Mouse (Mus musculus) midbrain, embryonic 11.5 days (tissue): Measurements from ENCODE around the gene Mrpl43. TPM values are rescaled to one million over a fixed set of nuclear protein-coding genes. Genes with fewer than 3 reads are reported as not detected.

Source experiments
- ATAC-seq: fragments of 200-750 bp; cut with Nextera tagmentation; 2 replicates; pipeline ENCODE4 v1.8.0; 2017; ENCODE audit warnings: moderate TSS enrichment, moderate library complexity; ENCODE audit not compliant: low FRiP score
- DNase-seq: peaks from one replicate; pipeline ENCODE4 v3.0.0; 2015; ENCODE audit warnings: low spot score; ENCODE audit errors: missing footprints
- H3K27ac ChIP-seq: fragments of 300-500 bp; sonication (generic); 2 replicates; pipeline ENCODE4 v1.5.1; 2014; ENCODE audit warnings: low read depth, low read length
- H3K27me3 ChIP-seq: fragments of 300-500 bp; sonication (generic); 2 replicates; pipeline ENCODE4 v1.6.1; 2014; ENCODE audit warnings: mild to moderate bottlenecking, low read length, moderate library complexity, mixed read lengths; ENCODE audit not compliant: control insufficient read depth, insufficient read depth
- H3K36me3 ChIP-seq: fragments of 300-500 bp; sonication (generic); 2 replicates; pipeline ENCODE4 v1.6.1; 2014; ENCODE audit warnings: mild to moderate bottlenecking, low read length, moderate library complexity, mixed read lengths; ENCODE audit not compliant: control insufficient read depth, insufficient read depth
- H3K4me1 ChIP-seq: fragments of 300-500 bp; sonication (generic); 2 replicates; pipeline ENCODE4 v1.6.1; 2014; ENCODE audit warnings: low read length; ENCODE audit not compliant: control insufficient read depth, insufficient read depth
- H3K4me2 ChIP-seq: fragments of 300-500 bp; sonication (generic); 2 replicates; pipeline ENCODE4 v1.6.1; 2014; ENCODE audit warnings: mild to moderate bottlenecking, moderate library complexity
- H3K4me3 ChIP-seq: fragments of 300-500 bp; sonication (generic); 2 replicates; pipeline ENCODE4 v1.5.1; 2014; ENCODE audit warnings: low read depth, low read length
- H3K9ac ChIP-seq: fragments of 300-500 bp; sonication (generic); 2 replicates; pipeline ENCODE4 v1.6.1; 2014; ENCODE audit warnings: low read length
- H3K9me3 ChIP-seq: fragments of 300-500 bp; sonication (generic); 2 replicates; pipeline ENCODE4 v1.6.1; 2016; ENCODE audit warnings: low read length; ENCODE audit not compliant: control insufficient read depth
- WGBS: fragments of 180-500 bp; shearing (Covaris S2); extraction: QIAGEN DNeasy Blood & Tissue Kit; methylation state at CpG from one replicate; pipeline ENCODE4 v1.1.7; 2014; 5-methylcytosine and 5-hydroxymethylcytosine counted together
- polyA plus RNA-seq: library from polyadenylated mRNA; unstranded; fragments of >200 nt; fragmentation: Nextera tagmentation; extraction: Ambion mirVana; gene quantifications from 2 replicates; pipeline ENCODE4 v1.2.1, GENCODE M21; 2014

Mrpl43 gene
- polyA plus RNA-seq, 1 experiment from 2014 or later, result 67.3 TPM

GRCm38 (mm10) chr19:45024775-45025174 lies 18.5 kb upstream of the Mrpl43 start:
- H3K9me3 ChIP-seq, result no peaks in the 10 kb centered on the region
- WGBS, result 88% methylated on average over 20 of the region's 20 CpGs
- peaks cover 34% of the 10 kb centered on the region for H3K36me3 ChIP-seq
- DNase-seq, result no peak
- no peak for ATAC-seq
- no peak overlapping the region for H3K4me3 ChIP-seq
- H3K27ac ChIP-seq, result no peak overlapping the region
- peaks cover 18% of the 10 kb centered on the region for H3K4me1 ChIP-seq
- H3K4me2 ChIP-seq, result no peak overlapping the region
- H3K9ac ChIP-seq, result no peak overlapping the region
- no peaks in the 10 kb centered on the region for H3K27me3 ChIP-seq

- Histone ChIP-seq H3K4me2 (no peak overlapping the region), H3K4me3 (no peak overlapping the region), H3K9me3 (no peaks in the 10 kb centered on the region), H3K27me3 (no peaks in the 10 kb centered on the region), H3K4me1 (peaks cover 23% of the 10 kb centered on the region), H3K9ac (no peak overlapping the region), H3K36me3 (peaks cover 34% of the 10 kb centered on the region), H3K27ac (no peak overlapping the region)
- ATAC-seq (no peak), DNase-seq (no peak)
- 85% methylated on average over 11 of the region's 11 CpGs for WGBS
These were observed 17.8 kb upstream of the Mrpl43 start for GRCm38 (mm10) chr19:45023993-45024392.

- H3K27me3 ChIP-seq, result no peaks in the 10 kb centered on the region
- H3K4me1 ChIP-seq, result peaks cover 34% of the 10 kb centered on the region
- no peak overlapping the region; the same call in 1 of the 2 replicates for H3K4me2 ChIP-seq
- H3K27ac ChIP-seq, result no peak overlapping the region
- no peaks in the 10 kb centered on the region for H3K9me3 ChIP-seq
- no peak for ATAC-seq
- H3K36me3 ChIP-seq, result peaks cover 26% of the 10 kb centered on the region
- no peak for DNase-seq
- peak overlapping the region; percentile 27; the same call in 1 of the 2 replicates for H3K9ac ChIP-seq
- WGBS, result 91% methylated on average over 15 of the region's 15 CpGs
- no peak overlapping the region for H3K4me3 ChIP-seq
These were observed 15.1 kb upstream of the Mrpl43 start for GRCm38 (mm10) chr19:45021362-45021761.

GRCm38 (mm10) chr19:45020348-45020747 lies 14.1 kb upstream of the Mrpl43 start:
- 72% methylated on average over 6 of the region's 6 CpGs for WGBS
- Histone ChIP-seq H3K4me2 (no peak overlapping the region), H3K36me3 (peaks cover 18% of the 10 kb centered on the region), H3K4me3 (no peak overlapping the region), H3K27ac (no peak overlapping the region), H3K9ac (peak overlapping the region; percentile 18; the same call in 1 of the 2 replicates), H3K4me1 (peaks cover 43% of the 10 kb centered on the region), H3K27me3 (no peaks in the 10 kb centered on the region), H3K9me3 (no peaks in the 10 kb centered on the region)
- DNase-seq, result no peak
- ATAC-seq, result no peak

- peak; percentile 8; the same call in 1 of the 2 replicates for ATAC-seq
- Histone ChIP-seq H3K4me2 (peak overlapping the region; percentile 83), H3K4me1 (peaks cover 49% of the 10 kb centered on the region), H3K27me3 (no peaks in the 10 kb centered on the region), H3K36me3 (peaks cover 3% of the 10 kb centered on the region), H3K27ac (peak overlapping the region; percentile 96), H3K9me3 (no peaks in the 10 kb centered on the region), H3K9ac (peak overlapping the region; percentile 96), H3K4me3 (peak overlapping the region; percentile 75)
- peak; percentile 95 for DNase-seq
- under 1% methylated on average over 12 of the region's 13 CpGs for WGBS
These were observed 12.1 kb upstream of the Mrpl43 start for GRCm38 (mm10) chr19:45018351-45018831.

GRCm38 (mm10) chr19:45017909-45018308 lies 11.7 kb upstream of the Mrpl43 start:
- Histone ChIP-seq H3K4me2 (peak overlapping the region; percentile 83), H3K27ac (peak overlapping the region; percentile 96), H3K36me3 (peaks cover 3% of the 10 kb centered on the region), H3K27me3 (no peaks in the 10 kb centered on the region), H3K4me1 (peaks cover 49% of the 10 kb centered on the region), H3K4me3 (peak overlapping the region; percentile 75), H3K9me3 (no peaks in the 10 kb centered on the region), H3K9ac (peak overlapping the region; percentile 96)
- WGBS, result 0% methylated on average over 25 of the region's 48 CpGs
- ATAC-seq, result peak; percentile 81
- DNase-seq, result peak; percentile 96

- peak; percentile 76 for ATAC-seq
- H3K4me2 ChIP-seq, result peak overlapping the region; percentile 83
- no peaks in the 10 kb centered on the region; the same call in none of the 2 replicates for H3K36me3 ChIP-seq
- peak overlapping the region; percentile 75 for H3K4me3 ChIP-seq
- no peaks in the 10 kb centered on the region for H3K9me3 ChIP-seq
- WGBS, result under 1% methylated on average over 24 of the region's 27 CpGs
- H3K27ac ChIP-seq, result peak overlapping the region; percentile 96
- peak; percentile 98 for DNase-seq
- H3K27me3 ChIP-seq, result no peaks in the 10 kb centered on the region
- H3K4me1 ChIP-seq, result peaks cover 49% of the 10 kb centered on the region
- H3K9ac ChIP-seq, result peak overlapping the region; percentile 96
These were observed 11.1 kb upstream of the Mrpl43 start for GRCm38 (mm10) chr19:45017216-45017771.

- Histone ChIP-seq H3K4me3 (peak overlapping the region; percentile 75), H3K27me3 (no peaks in the 10 kb centered on the region), H3K9ac (peak overlapping the region; percentile 96), H3K4me1 (peaks cover 47% of the 10 kb centered on the region), H3K4me2 (peak overlapping the region; percentile 83), H3K9me3 (no peaks in the 10 kb centered on the region), H3K27ac (peak overlapping the region; percentile 96), H3K36me3 (no peaks in the 10 kb centered on the region; the same call in 1 of the 2 replicates)
- WGBS, result 3% methylated on average over 17 of the region's 18 CpGs
- DNase-seq (no peak), ATAC-seq (peak; percentile 20; the same call in 1 of the 2 replicates)
These were observed 10.3 kb upstream of the Mrpl43 start for GRCm38 (mm10) chr19:45016341-45017215.
